Mouse (Mus musculus): ENCODE data around the gene Ugt1a7c.

DNA sequence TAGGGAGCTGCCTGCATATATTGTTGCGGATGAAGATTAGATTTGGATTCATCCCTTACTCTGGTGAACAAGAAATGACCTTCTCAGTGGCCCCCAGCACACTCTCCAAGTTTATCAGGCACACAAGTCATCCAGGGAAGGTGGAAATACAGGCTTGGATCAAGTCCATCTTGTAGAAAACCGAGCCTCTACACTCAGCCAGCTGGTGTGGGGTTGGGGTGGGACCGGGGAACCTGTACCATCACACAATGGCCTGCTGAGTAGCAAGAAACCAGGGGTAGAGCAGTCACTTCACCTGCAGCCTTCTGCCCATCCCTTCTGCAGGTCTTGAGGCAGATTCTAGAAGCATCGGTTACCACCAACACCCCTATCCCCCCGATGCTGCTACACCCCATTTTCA is 139.8 kb downstream of the Ugt1a7c start:
- TF ChIP-seq POLR2A (IDR thresholded peaks at IDR 0.05; ENCODE audit: borderline replicate concordance, control insufficient read depth, low read depth, low read length) = no peak
- no peak for TF ChIP-seq CTCF (IDR thresholded peaks at IDR 0.05; ENCODE audit: control insufficient read depth, insufficient read depth, low read length)
